Mouse (Mus musculus) hindbrain, postnatal 0 days (tissue): ENCODE data around the gene Mrrf. TPM values are rescaled to one million over a fixed set of nuclear protein-coding genes. Genes with fewer than 3 reads are reported as not detected.

Experiments
- ATAC-seq: fragments of 200-750 bp; cut with Nextera tagmentation; 2 replicates; pipeline ENCODE4 v1.8.0; 2017; ENCODE audit warnings: mild to moderate bottlenecking, moderate TSS enrichment, moderate library complexity
- DNase-seq: peaks from one replicate; pipeline ENCODE4 v3.0.0-alpha.2; 2015; ENCODE audit warnings: low spot score
- H3K27ac ChIP-seq: fragments of 300-500 bp; sonication (generic); 2 replicates; pipeline ENCODE4 v1.5.1; 2014; ENCODE audit warnings: mild to moderate bottlenecking
- H3K27me3 ChIP-seq: fragments of 300-500 bp; sonication (generic); 2 replicates; pipeline ENCODE4 v1.6.1; 2014; ENCODE audit warnings: low read length, mixed read lengths; ENCODE audit not compliant: insufficient read depth
- H3K36me3 ChIP-seq: fragments of 300-500 bp; sonication (generic); 2 replicates; pipeline ENCODE4 v1.6.1; 2014; ENCODE audit warnings: low read length, mixed read lengths; ENCODE audit not compliant: insufficient read depth
- H3K4me1 ChIP-seq: fragments of 300-500 bp; sonication (generic); 2 replicates; pipeline ENCODE4 v1.6.1; 2014; ENCODE audit warnings: antibody characterized with exemption, low read length, mixed read lengths; ENCODE audit not compliant: insufficient read depth
- H3K4me2 ChIP-seq: fragments of 300-500 bp; sonication (generic); 2 replicates; pipeline ENCODE4 v1.6.1; 2014; ENCODE audit warnings: low read depth, mild to moderate bottlenecking, low read length, moderate library complexity, mixed read lengths
- H3K4me3 ChIP-seq: fragments of 300-500 bp; sonication (generic); 2 replicates; pipeline ENCODE4 v1.5.1; 2014; ENCODE audit warnings: low read length
- H3K9ac ChIP-seq: fragments of 300-500 bp; sonication (generic); replicated peaks from 2 replicates; pipeline ENCODE4 v1.6.1; 2014; ENCODE audit warnings: mild to moderate bottlenecking, low read length, moderate library complexity, mixed read lengths
- H3K9me3 ChIP-seq: fragments of 300-500 bp; sonication (generic); 2 replicates; pipeline ENCODE4 v1.6.1; 2016; ENCODE audit warnings: low read length, mixed read lengths
- CTCF ChIP-seq: IDR thresholded peaks from 2 replicates; pipeline ENCODE4 v1.5.1; 2016; ENCODE audit warnings: antibody characterized with exemption, control low read depth, low read depth
- WGBS: fragments of 180-500 bp; shearing (Covaris S2); extraction: QIAGEN DNeasy Blood & Tissue Kit; methylation state at CpG from one replicate; pipeline ENCODE4 v1.1.7; 2014; 5-methylcytosine and 5-hydroxymethylcytosine counted together
- polyA plus RNA-seq: library from polyadenylated mRNA; unstranded; fragments of >200 nt; fragmentation: Nextera tagmentation; extraction: Ambion mirVana; gene quantifications from 2 replicates; pipeline ENCODE4 v1.2.1, GENCODE M21; 2015
- total RNA-seq: library from RNA; depleted of rRNA; stranded (reverse); fragments of >200 nt; gene quantifications from 2 replicates; pipeline ENCODE4 v1.2.3, GENCODE M21; 2014

Gene Mrrf
- total and polyA plus RNA-seq, 2 experiments from 2014 or later: 12.9 to 17.0 TPM

- Histone ChIP-seq H3K9me3 (no peaks in the 10 kb centered on the region), H3K27ac (no peak overlapping the region), H3K36me3 (no peaks in the 10 kb centered on the region), H3K4me1 (peaks cover 10% of the 10 kb centered on the region), H3K9ac (no peak overlapping the region), H3K27me3 (no peaks in the 10 kb centered on the region), H3K4me2 (no peak overlapping the region), H3K4me3 (no peak overlapping the region)
- no peak for TF ChIP-seq CTCF
- ATAC-seq (no peak), DNase-seq (no peak)
- WGBS: 57% methylated on average over 4 of the region's 4 CpGs
Observed at GRCm38 (mm10) chr2:36204595-36204994, 68.4 kb downstream of the Mrrf start.

- Histone ChIP-seq H3K27ac (no peak overlapping the region), H3K9ac (no peak overlapping the region), H3K9me3 (no peaks in the 10 kb centered on the region), H3K36me3 (no peaks in the 10 kb centered on the region), H3K27me3 (0 out of 2 replicates have a peak, but pooled peaks cover 15% of the 10 kb centered on the region), H3K4me1 (peaks cover 10% of the 10 kb centered on the region), H3K4me3 (no peak overlapping the region), H3K4me2 (no peak overlapping the region)
- 66% methylated on average over 11 of the region's 11 CpGs for WGBS
- ATAC-seq (no peak), DNase-seq (no peak)
- TF ChIP-seq CTCF: no peak
Observed at GRCm38 (mm10) chr2:36207071-36207470, 70.9 kb downstream of the Mrrf start.

- TF ChIP-seq CTCF: no peak
- Histone ChIP-seq H3K27ac (no peak overlapping the region), H3K36me3 (no peaks in the 10 kb centered on the region), H3K9me3 (no peaks in the 10 kb centered on the region), H3K4me2 (0 out of 2 replicates have a peak overlapping the region, but pooled peaks have one; percentile 27), H3K9ac (no peak overlapping the region), H3K4me1 (no peaks in the 10 kb centered on the region), H3K4me3 (peak overlapping the region; percentile 17), H3K27me3 (0 out of 2 replicates have a peak, but pooled peaks cover 15% of the 10 kb centered on the region)
- 5% methylated on average over 32 of the region's 34 CpGs for WGBS
- ATAC-seq (no peak), DNase-seq (no peak)
Observed at GRCm38 (mm10) chr2:36210796-36211195, 74.6 kb downstream of the Mrrf start.

GRCm38 (mm10) chr2:36211785-36212184 lies 75.6 kb downstream of the Mrrf start:
- no peak for ATAC-seq
- Histone ChIP-seq H3K4me2 (no peak overlapping the region), H3K4me3 (no peak overlapping the region), H3K27ac (no peak overlapping the region), H3K9me3 (no peaks in the 10 kb centered on the region), H3K4me1 (no peaks in the 10 kb centered on the region), H3K36me3 (no peaks in the 10 kb centered on the region), H3K27me3 (0 out of 2 replicates have a peak, but pooled peaks cover 15% of the 10 kb centered on the region), H3K9ac (no peak overlapping the region)
- no peak for TF ChIP-seq CTCF
- 24% methylated on average over 7 of the region's 7 CpGs for WGBS
- DNase-seq: no peak

- 47% methylated on average over 7 of the region's 7 CpGs for WGBS
- no peak overlapping the region for H3K4me2 ChIP-seq
- H3K9ac ChIP-seq: no peak overlapping the region
Observed at GRCm38 (mm10) chr2:36213108-36213507, 76.9 kb downstream of the Mrrf start.

GRCm38 (mm10) chr2:36214023-36214422 lies 77.8 kb downstream of the Mrrf start:
- Histone ChIP-seq H3K27me3 (0 out of 2 replicates have a peak, but pooled peaks cover 15% of the 10 kb centered on the region), H3K36me3 (no peaks in the 10 kb centered on the region), H3K4me2 (peak overlapping the region; percentile 38; the same call in 1 of the 2 replicates), H3K4me1 (no peaks in the 10 kb centered on the region), H3K4me3 (no peak overlapping the region), H3K9ac (no peak overlapping the region), H3K9me3 (no peaks in the 10 kb centered on the region), H3K27ac (no peak overlapping the region)
- peak; percentile 88 for ATAC-seq
- 5% methylated on average over 8 of the region's 8 CpGs for WGBS
- peak; percentile 97 for TF ChIP-seq CTCF
- peak; percentile 94 for DNase-seq

More at GRCm38 (mm10) chr2:36213108-36213507, 76.9 kb downstream of the Mrrf start:
- TF ChIP-seq CTCF: no peak
- Histone ChIP-seq H3K27me3 (0 out of 2 replicates have a peak, but pooled peaks cover 15% of the 10 kb centered on the region), H3K27ac (no peak overlapping the region), H3K36me3 (no peaks in the 10 kb centered on the region), H3K4me1 (no peaks in the 10 kb centered on the region), H3K4me3 (no peak overlapping the region), H3K9me3 (no peaks in the 10 kb centered on the region)
- DNase-seq (no peak), ATAC-seq (no peak)

GRCm38 (mm10) chr2:36214425-36214824 lies 78.2 kb downstream of the Mrrf start:
- Histone ChIP-seq H3K4me3 (no peak overlapping the region), H3K36me3 (no peaks in the 10 kb centered on the region), H3K9ac (no peak overlapping the region), H3K27ac (no peak overlapping the region), H3K27me3 (0 out of 2 replicates have a peak, but pooled peaks cover 15% of the 10 kb centered on the region), H3K9me3 (no peaks in the 10 kb centered on the region), H3K4me2 (peak overlapping the region; percentile 38; the same call in 1 of the 2 replicates), H3K4me1 (no peaks in the 10 kb centered on the region)
- ATAC-seq: 0 out of 2 replicates have a peak, but pooled peaks have one; percentile 36
- WGBS: 57% methylated on average over 5 of the region's 5 CpGs
- TF ChIP-seq CTCF: peak; percentile 36; the same call in 1 of the 2 replicates
- peak; percentile 72 for DNase-seq
